Mouse (Mus musculus) liver, embryonic 14.5 days (tissue): ENCODE data around the gene Akap13.

Experiments
- CTCF ChIP-seq: IDR thresholded peaks from 2 replicates; pipeline ENCODE4 v1.5.1; 2016; ENCODE audit warnings: antibody characterized with exemption, low read depth, control low read depth
- EP300 ChIP-seq: IDR thresholded peaks from 2 replicates; pipeline ENCODE4 v1.6.1; 2016; ENCODE audit warnings: antibody characterized with exemption, low read depth

GRCm38 (mm10) chr7:75726867-75727266, 271.5 kb downstream of the Akap13 start:
- TF ChIP-seq CTCF = no peak
- no peak for TF ChIP-seq EP300
